Mouse (Mus musculus): ENCODE data around the gene Sfi1.

DNA sequence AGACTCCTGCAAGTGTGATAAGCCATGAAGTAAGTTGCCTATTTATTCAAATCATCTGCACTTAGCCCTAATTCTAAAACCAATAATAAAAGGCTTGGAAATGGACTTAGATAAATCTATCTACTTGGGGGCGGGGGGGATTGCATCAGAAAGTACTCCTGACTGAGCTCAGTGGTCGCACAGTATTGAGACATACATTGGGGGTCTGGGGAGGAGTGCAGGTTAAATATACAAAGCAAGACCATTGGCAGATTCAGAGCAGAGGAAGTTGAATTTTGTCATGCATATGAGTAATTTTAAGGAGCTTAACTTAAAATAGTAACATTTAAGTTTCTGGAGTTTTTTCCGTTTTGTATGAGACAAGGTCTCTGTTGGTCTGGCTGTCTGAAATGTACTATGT lies 39.0 kb upstream of the Sfi1 start:
- TF ChIP-seq POLR2AphosphoS5 (IDR thresholded peaks at IDR 0.05; ENCODE audit: insufficient replicate concordance, low read depth, low read length) (no peak), GATA1 (IDR thresholded peaks at IDR 0.05; ENCODE audit: borderline replicate concordance, low read length) (no peak), CTCF (IDR thresholded peaks at IDR 0.05; ENCODE audit: low read depth, low read length) (no peak), TAL1 (conservative IDR thresholded peaks at IDR 0.05; ENCODE audit: low read depth, low read length) (no peak)

Measured in G1E (cell line).